Mouse (Mus musculus): ENCODE results near the gene Btbd35f20. TPM values are rescaled to one million over a fixed set of nuclear protein-coding genes. Genes with fewer than 3 reads are reported as not detected.

Gene Btbd35f20
- polyA plus RNA-seq (2012; rRNA removed), result not detected in 2 replicates

GRCm38 (mm10) chrX:4291145-4291544 lies at the start of gene Btbd35f20:
Btbd35f20 (minus strand) TSS chrX:4291245.

Other genes starting within 250 kb of the Btbd35f20 start
- gene Btbd35f28, start 94.7 kb downstream of the Btbd35f20 start, polyA plus RNA-seq (2012; rRNA removed), result not detected in 2 replicates
- gene Btbd35f17, start 79.4 kb upstream of the Btbd35f20 start, polyA plus RNA-seq (2012; rRNA removed), result not detected in 2 replicates

All from central nervous system, embryonic 14 days (tissue).